Mouse (Mus musculus) forebrain, embryonic 16.5 days (tissue): Measurements from ENCODE around the gene Eprs. TPM values are rescaled to one million over a fixed set of nuclear protein-coding genes. Genes with fewer than 3 reads are reported as not detected.
A peak's percentile ranks its signal among the peaks of the same experiment; 100 is the strongest.
"Not testable (repeated sequence)": the region's sequence is repeated elsewhere in the genome, so short reads cannot be mapped to it uniquely, and the experiment has no call there.

Source experiments
- ATAC-seq: fragments of 200-750 bp; cut with Nextera tagmentation; 2 replicates; pipeline ENCODE4 v1.8.0; 2017; ENCODE audit warnings: mild to moderate bottlenecking, moderate library complexity
- H3K27ac ChIP-seq: fragments of 300-500 bp; sonication (generic); 2 replicates; pipeline ENCODE4 v1.5.1; 2014; ENCODE audit warnings: low read length, control low read depth
- H3K27me3 ChIP-seq: fragments of 300-500 bp; sonication (generic); replicated peaks from 2 replicates; pipeline ENCODE4 v1.6.1; 2014; ENCODE audit warnings: low read length; ENCODE audit not compliant: control insufficient read depth, insufficient read depth
- H3K36me3 ChIP-seq: fragments of 300-500 bp; sonication (generic); 2 replicates; pipeline ENCODE4 v1.6.1; 2014; ENCODE audit not compliant: control insufficient read depth, insufficient read depth
- H3K4me1 ChIP-seq: fragments of 300-500 bp; sonication (generic); replicated peaks from 2 replicates; pipeline ENCODE4 v1.6.1; 2014; ENCODE audit warnings: low read length; ENCODE audit not compliant: control insufficient read depth, insufficient read depth
- H3K4me2 ChIP-seq: fragments of 300-500 bp; sonication (generic); 2 replicates; pipeline ENCODE4 v1.6.1; 2014; ENCODE audit warnings: mild to moderate bottlenecking, low read length, control low read depth
- H3K4me3 ChIP-seq: fragments of 300-500 bp; sonication (generic); replicated peaks from 2 replicates; pipeline ENCODE4 v1.5.1; 2014; ENCODE audit warnings: mild to moderate bottlenecking, low read length, control low read depth
- H3K9ac ChIP-seq: fragments of 300-500 bp; sonication (generic); replicated peaks from 2 replicates; pipeline ENCODE4 v1.6.1; 2014; ENCODE audit warnings: low read depth, low read length, control low read depth
- H3K9me3 ChIP-seq: fragments of 300-500 bp; sonication (generic); 2 replicates; pipeline ENCODE4 v1.6.1; 2016; ENCODE audit warnings: low read length; ENCODE audit not compliant: control insufficient read depth
- WGBS: fragments of 180-500 bp; shearing (Covaris S2); extraction: QIAGEN DNeasy Blood & Tissue Kit; methylation state at CpG from one replicate; pipeline ENCODE4 v1.1.7; 2014; 5-methylcytosine and 5-hydroxymethylcytosine counted together
- polyA plus RNA-seq: library from polyadenylated mRNA; unstranded; fragments of >200 nt; fragmentation: Nextera tagmentation; extraction: Ambion mirVana; gene quantifications from 2 replicates; pipeline ENCODE4 v1.2.1, GENCODE M21; 2015

Eprs gene
- 144 and 147 TPM in 2 replicates for polyA plus RNA-seq

- peak; percentile 96 for ATAC-seq
- Histone ChIP-seq H3K4me3 (peak within 1 kb of the TSS; percentile 90), H3K27ac (peak within 1 kb of the TSS; percentile 91), H3K4me1 (peaks cover 26% of the 10 kb centered on the region), H3K36me3 (no peaks in the 10 kb centered on the region; the same call in 1 of the 2 replicates), H3K9me3 (no peaks in the 10 kb centered on the region), H3K4me2 (peak within 1 kb of the TSS; percentile 85), H3K9ac (peak within 1 kb of the TSS; percentile 86), H3K27me3 (no peaks in the 10 kb centered on the region)
- under 1% methylated on average over 76 of the region's 92 CpGs for WGBS
Measured at GRCm38 (mm10) chr1:185362677-185363520, at the start of gene Eprs. TSS of gene Eprs (plus strand) at chr1:185363044.

- ATAC-seq: no peak
- no peaks in the 10 kb centered on the region for H3K9me3 ChIP-seq
- no peak overlapping the region for H3K4me2 ChIP-seq
- peaks cover 17% of the 10 kb centered on the region for H3K36me3 ChIP-seq
- H3K4me3 ChIP-seq: no peak overlapping the region
- H3K4me1 ChIP-seq: no peaks in the 10 kb centered on the region
- H3K27me3 ChIP-seq: no peaks in the 10 kb centered on the region
- no peak overlapping the region for H3K9ac ChIP-seq
- 94% methylated on average over 4 of the region's 4 CpGs for WGBS
- H3K27ac ChIP-seq: no peak overlapping the region
Measured at GRCm38 (mm10) chr1:185314546-185314945, 48.3 kb upstream of the Eprs start.

- H3K4me1 ChIP-seq: no peaks in the 10 kb centered on the region
- no peak overlapping the region for H3K27ac ChIP-seq
- no peak overlapping the region for H3K4me3 ChIP-seq
- ATAC-seq: no peak
- H3K27me3 ChIP-seq: no peaks in the 10 kb centered on the region
- H3K9ac ChIP-seq: no peak overlapping the region
- no peak overlapping the region for H3K4me2 ChIP-seq
- 81% methylated on average over 16 of the region's 16 CpGs for WGBS
- H3K36me3 ChIP-seq: peaks cover 25% of the 10 kb centered on the region
- no peaks in the 10 kb centered on the region for H3K9me3 ChIP-seq
Measured at GRCm38 (mm10) chr1:185315846-185316568, 46.8 kb upstream of the Eprs start.

- H3K27me3 ChIP-seq, H3K36me3 ChIP-seq, H3K9ac ChIP-seq, H3K27ac ChIP-seq, ATAC-seq, H3K4me3 ChIP-seq, H3K9me3 ChIP-seq: not testable (repeated sequence)
- peak overlapping the region; percentile 74; the same call in 1 of the 2 replicates for H3K4me2 ChIP-seq
- peaks cover 14% of the 10 kb centered on the region for H3K4me1 ChIP-seq
- 66% methylated on average over 3 of the region's 3 CpGs for WGBS
Measured at GRCm38 (mm10) chr1:185327754-185328345, 35.0 kb upstream of the Eprs start.

GRCm38 (mm10) chr1:185328721-185329610, 33.9 kb upstream of the Eprs start, which contains the start of gene Iars2:
TSS of gene Iars2 (minus strand) at chr1:185329396.
- Histone ChIP-seq H3K9ac (peak within 1 kb of the TSS; percentile 92), H3K27ac (peak within 1 kb of the TSS; percentile 93), H3K27me3 (no peaks in the 10 kb centered on the region), H3K4me1 (peaks cover 21% of the 10 kb centered on the region), H3K9me3 (no peaks in the 10 kb centered on the region), H3K36me3 (peaks cover 8% of the 10 kb centered on the region), H3K4me2 (peak within 1 kb of the TSS; percentile 74), H3K4me3 (peak within 1 kb of the TSS; percentile 89)
- WGBS: under 1% methylated on average over 76 of the region's 76 CpGs
- ATAC-seq: peak; percentile 92

GRCm38 (mm10) chr1:185329851-185330250, 33.0 kb upstream of the Eprs start:
- Histone ChIP-seq H3K9me3 (no peaks in the 10 kb centered on the region), H3K36me3 (peaks cover 5% of the 10 kb centered on the region), H3K4me3 (no peak overlapping the region; the same call in 1 of the 2 replicates), H3K4me1 (peaks cover 24% of the 10 kb centered on the region), H3K27me3 (no peaks in the 10 kb centered on the region), H3K9ac (no peak overlapping the region), H3K4me2 (peak overlapping the region; percentile 74), H3K27ac (no peak overlapping the region)
- ATAC-seq: no peak
- 91% methylated on average over 8 of the region's 8 CpGs for WGBS

GRCm38 (mm10) chr1:185331364-185331763, 31.5 kb upstream of the Eprs start:
- 47% methylated on average over 5 of the region's 5 CpGs for WGBS
- no peak for ATAC-seq
- no peak overlapping the region for H3K4me3 ChIP-seq
- H3K27ac ChIP-seq: no peak overlapping the region
- H3K9me3 ChIP-seq: no peaks in the 10 kb centered on the region
- 0 out of 2 replicates have a peak overlapping the region, but pooled peaks have one; percentile 25 for H3K4me2 ChIP-seq
- H3K27me3 ChIP-seq: no peaks in the 10 kb centered on the region
- H3K4me1 ChIP-seq: peaks cover 26% of the 10 kb centered on the region
- H3K9ac ChIP-seq: no peak overlapping the region
- H3K36me3 ChIP-seq: no peaks in the 10 kb centered on the region

- peak; percentile 84 for ATAC-seq
- no peaks in the 10 kb centered on the region for H3K27me3 ChIP-seq
- H3K4me2 ChIP-seq: peak within 1 kb of the TSS; percentile 68
- H3K9me3 ChIP-seq: no peaks in the 10 kb centered on the region
- peaks cover 26% of the 10 kb centered on the region for H3K4me1 ChIP-seq
- peak within 1 kb of the TSS; percentile 89 for H3K9ac ChIP-seq
- WGBS: 0% methylated on average over 32 of the region's 32 CpGs
- H3K4me3 ChIP-seq: peak within 1 kb of the TSS; percentile 91
- H3K27ac ChIP-seq: peak within 1 kb of the TSS; percentile 89
- no peaks in the 10 kb centered on the region for H3K36me3 ChIP-seq
Measured at GRCm38 (mm10) chr1:185331983-185332430, 30.8 kb upstream of the Eprs start, which contains the start of gene Bpnt1. TSS of gene Bpnt1 (plus strand) at chr1:185332149.
